Mouse (Mus musculus) heart, adult 2 months (tissue): ENCODE measurements around the gene Prickle1. TPM values are rescaled to one million over a fixed set of nuclear protein-coding genes. Genes with fewer than 3 reads are reported as not detected.

ENCODE experiments used
- DNase-seq, 2 experiments: peaks; one replicate each; pipeline ENCODE4 v3.0.0; 2021
- H3K27ac ChIP-seq: fragments of 200-600 bp; 2 replicates; pipeline ENCODE4 v1.8.1; 2022
- H3K27me3 ChIP-seq: fragments of 200-500 bp; 2 replicates; pipeline ENCODE4 v1.6.1; 2012; ENCODE audit warnings: mild to moderate bottlenecking, low read length, inconsistent platforms, mixed read lengths; ENCODE audit not compliant: control insufficient read depth, insufficient read depth
- H3K36me3 ChIP-seq: fragments of 200-500 bp; 2 replicates; pipeline ENCODE4 v1.6.1; 2012; ENCODE audit warnings: low read length, inconsistent platforms; ENCODE audit not compliant: control insufficient read depth, insufficient read depth
- H3K4me1 ChIP-seq: fragments of 200-500 bp; 2 replicates; pipeline ENCODE4 v1.6.1; 2011; ENCODE audit warnings: low read length; ENCODE audit not compliant: control insufficient read depth, insufficient read depth
- H3K4me3 ChIP-seq: fragments of 200-600 bp; 2 replicates; pipeline ENCODE4 v1.8.1; 2022
- H3K79me2 ChIP-seq: fragments of 200-500 bp; replicated peaks from 2 replicates; pipeline ENCODE4 v1.6.1; 2012; ENCODE audit warnings: mild to moderate bottlenecking, inconsistent platforms, low read length, moderate library complexity, mixed read lengths; ENCODE audit not compliant: control insufficient read depth, insufficient read depth
- H3K9ac ChIP-seq: fragments of 200-500 bp; 2 replicates; pipeline ENCODE4 v1.6.1; 2012; ENCODE audit warnings: low read depth, mild to moderate bottlenecking, control low read depth, inconsistent platforms, low read length, mixed read lengths
- CTCF ChIP-seq: fragments of 200-600 bp; IDR thresholded peaks from 2 replicates; pipeline ENCODE4 v1.8.1; 2022; ENCODE audit warnings: antibody characterized with exemption, mild to moderate bottlenecking, moderate library complexity
- EP300 ChIP-seq: fragments of 200-500 bp; IDR thresholded peaks from 2 replicates; pipeline ENCODE4 v1.6.1; 2011; ENCODE audit warnings: low read depth, low read length, control low read depth; ENCODE audit not compliant: insufficient read depth
- POLR2A ChIP-seq: fragments of 200-500 bp; IDR thresholded peaks from 2 replicates; pipeline ENCODE4 v1.6.1; 2011; ENCODE audit warnings: mild to moderate bottlenecking, low read depth, low read length, control low read depth; ENCODE audit not compliant: insufficient read depth
- WGBS: fragments of 180-500 bp; shearing (Covaris S2); methylation state at CpG from one replicate; pipeline ENCODE4 v1.1.7; 2018; 5-methylcytosine and 5-hydroxymethylcytosine counted together
- intact Hi-C: fragments of 180-260 bp; cut with DNase I; formaldehyde crosslinking; loops from one replicate; pipeline ENCODE4 v1.15.1; 2025
- polyA plus RNA-seq: library from polyadenylated mRNA; depleted of rRNA; stranded (reverse); fragments of >200 nt; gene quantifications from 2 replicates; pipeline ENCODE4 v1.2.3, GENCODE M21; 2012
- total RNA-seq, 2 experiments: library from RNA; stranded (reverse); gene quantifications; 2 replicates each; pipeline ENCODE4 v1.2.3; 2021

Gene Prickle1
- total and polyA plus RNA-seq, 3 experiments: 8.6 to 18.6 (median 11.2) TPM

DNA sequence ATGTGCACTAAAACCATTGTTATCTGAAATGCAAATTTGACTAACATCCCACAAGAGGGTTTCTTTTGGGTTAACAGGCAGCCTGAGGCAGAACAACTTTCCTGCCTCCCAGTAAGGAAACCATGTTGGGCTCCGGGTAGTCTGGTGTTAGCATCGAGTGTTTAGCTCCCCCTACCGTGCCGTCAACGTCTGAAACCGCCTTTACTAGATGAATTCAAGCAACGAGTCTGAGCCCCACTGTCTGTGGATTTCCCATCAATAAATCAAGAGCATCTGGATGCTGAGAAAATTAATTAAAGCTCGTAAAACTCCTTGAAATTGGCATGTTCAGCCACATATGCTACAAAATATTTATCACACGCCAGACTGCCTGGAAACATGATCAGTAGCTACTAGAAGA is 15.8 kb downstream of the Prickle1 start:
- no peaks in the 10 kb centered on the region for H3K27me3 ChIP-seq
- H3K36me3 ChIP-seq: peaks cover 2% of the 10 kb centered on the region; the same call in 1 of the 2 replicates
- no peak overlapping the region for H3K9ac ChIP-seq
- TF ChIP-seq CTCF (peak; percentile 59), EP300 (no peak)
- H3K79me2 ChIP-seq: 0 out of 2 replicates have a peak, but pooled peaks cover 1% of the 10 kb centered on the region
- no peak for DNase-seq
- intact Hi-C loops: loop anchor here (5.0 kb wide), 2 partner anchors 83 to 632 kb away; no protein-coding TSS in a partner anchor
- H3K4me3 ChIP-seq: no peak overlapping the region
- 58% methylated on average over 9 of the region's 9 CpGs for WGBS
- no peak overlapping the region for H3K27ac ChIP-seq
- H3K4me1 ChIP-seq: no peaks in the 10 kb centered on the region

DNA sequence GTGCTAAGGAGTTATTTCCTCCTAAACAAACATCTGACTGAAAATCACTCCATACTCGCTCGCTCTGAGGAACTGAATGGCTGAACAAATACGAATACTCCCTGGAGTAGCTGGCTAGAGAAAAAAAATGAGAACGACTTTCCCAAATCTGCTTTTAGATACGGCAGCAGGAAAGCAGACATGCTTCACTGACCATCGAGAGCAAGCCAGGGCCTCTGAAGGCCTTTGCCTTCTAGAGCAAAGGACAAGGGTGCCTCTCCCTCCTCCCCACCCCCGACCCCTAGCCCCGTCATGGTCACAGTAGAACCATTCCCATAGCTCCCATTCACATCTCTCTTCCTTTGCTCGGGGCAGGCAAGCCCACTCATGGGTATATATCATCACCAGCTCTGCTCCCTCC is 16.6 kb downstream of the Prickle1 start:
- Histone ChIP-seq H3K36me3 (peaks cover 2% of the 10 kb centered on the region; the same call in 1 of the 2 replicates), H3K4me3 (no peak overlapping the region), H3K79me2 (no peaks in the 10 kb centered on the region), H3K27me3 (no peaks in the 10 kb centered on the region), H3K4me1 (no peaks in the 10 kb centered on the region), H3K27ac (no peak overlapping the region), H3K9ac (no peak overlapping the region)
- intact Hi-C loops: loop anchor here (5.0 kb wide), 2 partner anchors 82 to 633 kb away; no protein-coding TSS in a partner anchor
- DNase-seq: no peak
- TF ChIP-seq EP300 (no peak), CTCF (no peak), POLR2A (no peak)
- WGBS: 72% methylated on average over 9 of the region's 9 CpGs

DNA sequence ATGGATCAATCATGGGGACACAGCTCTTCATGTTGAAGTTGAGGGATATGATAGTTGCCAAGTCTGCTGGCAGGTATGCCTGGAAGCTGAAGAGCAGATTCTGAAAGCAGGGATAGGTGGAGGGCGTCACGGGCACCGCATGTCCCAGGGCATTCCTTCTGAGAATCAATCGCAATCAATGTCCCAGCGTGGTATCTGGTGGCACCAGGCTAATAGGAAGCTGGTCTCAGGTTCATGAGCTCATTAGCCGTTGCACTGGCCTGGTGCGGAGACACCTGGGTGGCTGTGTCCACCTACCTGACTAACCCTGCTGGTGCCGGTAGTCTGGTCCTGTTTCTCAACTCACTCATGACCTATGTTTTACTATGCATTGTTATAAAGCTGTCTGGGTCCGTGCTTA is 19.3 kb downstream of the Prickle1 start:
- intact Hi-C loops: loop anchor here (1.0 to 5.0 kb wide), 5 partner anchors 57 to 636 kb away; no protein-coding TSS in a partner anchor
- Histone ChIP-seq H3K4me1 (no peaks in the 10 kb centered on the region), H3K27me3 (no peaks in the 10 kb centered on the region), H3K79me2 (no peaks in the 10 kb centered on the region), H3K9ac (no peak overlapping the region), H3K36me3 (peaks cover 2% of the 10 kb centered on the region; the same call in 1 of the 2 replicates), H3K4me3 (no peak overlapping the region), H3K27ac (no peak overlapping the region)
- no peak for DNase-seq
- no peak for TF ChIP-seq POLR2A
- no peak for TF ChIP-seq CTCF
- TF ChIP-seq EP300: no peak
- WGBS: 74% methylated on average over 9 of the region's 9 CpGs

DNA sequence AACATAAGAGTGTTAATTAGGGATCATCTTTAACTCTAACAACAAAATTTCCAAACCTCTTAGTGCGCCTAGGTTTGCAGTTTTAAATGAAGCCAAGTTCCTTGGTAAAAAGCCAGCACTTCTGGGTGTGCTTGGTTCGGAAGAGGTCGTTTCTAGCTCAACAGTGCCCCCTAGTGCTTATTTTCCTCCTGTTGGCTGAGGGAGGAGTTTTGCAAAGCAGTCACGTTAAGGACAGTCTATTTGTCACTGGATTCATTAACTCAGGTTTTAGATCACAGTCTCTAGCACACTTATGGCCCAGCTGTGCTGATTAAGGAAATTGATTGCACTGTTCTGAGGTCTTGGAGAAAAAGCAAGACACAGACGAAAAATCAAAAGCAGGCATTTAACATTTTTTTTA is 19.8 kb downstream of the Prickle1 start:
- H3K36me3 ChIP-seq: peaks cover 2% of the 10 kb centered on the region
- peak; percentile 71 to 77 for DNase-seq
- no peaks in the 10 kb centered on the region for H3K79me2 ChIP-seq
- 6% methylated on average over 5 of the region's 5 CpGs for WGBS
- intact Hi-C loops: loop anchor here (1.0 to 5.0 kb wide), 5 partner anchors 57 to 636 kb away; no protein-coding TSS in a partner anchor
- no peaks in the 10 kb centered on the region for H3K27me3 ChIP-seq
- H3K27ac ChIP-seq: peak overlapping the region; percentile 3; the same call in 1 of the 2 replicates
- peak; percentile 94 for TF ChIP-seq EP300
- 0 out of 2 replicates have a peak, but pooled peaks have one; percentile 33 for TF ChIP-seq POLR2A
- peak; percentile 96 for TF ChIP-seq CTCF
- H3K4me3 ChIP-seq: no peak overlapping the region
- H3K4me1 ChIP-seq: no peaks in the 10 kb centered on the region
- no peak overlapping the region for H3K9ac ChIP-seq

DNA sequence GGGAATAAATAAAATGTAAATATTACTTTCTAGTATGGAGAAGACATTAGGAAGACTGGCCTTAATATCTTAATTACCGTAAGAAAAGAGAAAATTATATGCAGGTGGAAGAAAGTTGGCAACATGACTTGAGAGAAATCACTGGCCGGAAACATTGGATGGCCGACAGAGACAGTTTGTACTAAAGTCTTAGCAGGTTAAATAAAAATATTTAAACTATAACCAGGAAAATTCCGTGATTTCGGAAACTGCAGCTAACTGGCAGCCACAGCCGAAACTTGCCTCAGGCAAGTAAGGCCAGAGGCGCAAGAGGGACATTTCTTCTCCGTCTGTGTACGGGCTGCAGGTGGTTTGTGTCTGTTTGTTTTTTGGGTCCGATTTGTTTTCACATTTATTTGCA is 22.8 kb downstream of the Prickle1 start:
- intact Hi-C loops: no loop called here
- TF ChIP-seq CTCF: no peak
- no peak for TF ChIP-seq POLR2A
- TF ChIP-seq EP300: no peak
- peaks cover under 1% of the 10 kb centered on the region; the same call in 1 of the 2 replicates for H3K4me1 ChIP-seq
- no peaks in the 10 kb centered on the region for H3K27me3 ChIP-seq
- peaks cover 2% of the 10 kb centered on the region for H3K36me3 ChIP-seq
- no peak overlapping the region for H3K9ac ChIP-seq
- no peak overlapping the region for H3K27ac ChIP-seq
- H3K4me3 ChIP-seq: no peak overlapping the region
- 93% methylated on average over 10 of the region's 10 CpGs for WGBS
- no peak for DNase-seq
- no peaks in the 10 kb centered on the region; the same call in 1 of the 2 replicates for H3K79me2 ChIP-seq

DNA sequence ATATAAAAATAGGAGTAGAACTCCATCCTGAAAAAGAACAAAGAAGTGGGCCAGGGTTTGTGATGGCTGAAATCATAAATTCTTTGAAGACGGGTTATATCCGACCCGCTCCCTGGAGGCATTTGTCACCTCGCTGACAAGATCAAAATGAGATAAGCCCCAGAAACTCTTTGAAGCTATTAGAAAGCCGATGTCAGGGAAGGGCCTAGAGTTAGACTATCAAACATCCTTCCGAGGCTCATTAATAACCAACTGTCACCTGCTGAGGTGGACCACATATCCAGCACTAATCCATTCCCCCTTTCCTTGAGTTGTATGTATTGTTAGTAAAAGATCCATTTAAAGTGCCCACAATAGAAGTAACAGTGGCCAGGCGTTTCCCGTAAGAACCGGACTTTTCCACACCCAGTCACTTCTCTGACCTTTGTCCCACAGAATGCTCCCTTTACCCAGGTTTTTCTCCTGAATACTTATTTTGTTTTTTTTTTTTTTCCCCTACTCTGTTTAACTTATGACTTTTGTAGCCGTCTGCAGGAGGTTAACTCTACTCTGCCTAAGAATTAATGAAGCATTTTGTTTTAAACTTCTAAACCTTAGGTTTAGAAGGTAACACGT is 24.7 kb downstream of the Prickle1 start:
- Histone ChIP-seq H3K27ac (no peak overlapping the region), H3K4me1 (peaks cover 5% of the 10 kb centered on the region), H3K27me3 (no peaks in the 10 kb centered on the region), H3K4me3 (no peak overlapping the region), H3K36me3 (peaks cover 2% of the 10 kb centered on the region), H3K79me2 (peaks cover 2% of the 10 kb centered on the region), H3K9ac (no peak overlapping the region)
- DNase-seq: no peak
- intact Hi-C loops: no loop called here
- 59% methylated on average over 11 of the region's 11 CpGs for WGBS
- no peak for TF ChIP-seq EP300
- no peak for TF ChIP-seq POLR2A
- no peak for TF ChIP-seq CTCF
